Mouse (Mus musculus): ENCODE data around the gene Gm45837.
A peak's percentile ranks its signal among the peaks of the same experiment; 100 is the strongest.

The Gm45837 gene

GRCm38 (mm10) chr7:101410267-101410936 is at the start of gene Gm45837:
Gene Gm45837, plus strand, starts transcription at chr7:101410886.
- DNase-seq = no peak

- no peak for DNase-seq
Measured at GRCm38 (mm10) chr7:101361021-101361420, 49.7 kb upstream of the Gm45837 start.

GRCm38 (mm10) chr7:101361767-101362166 is 48.9 kb upstream of the Gm45837 start:
- no peak for DNase-seq

- peak; percentile 53 for DNase-seq
Measured at GRCm38 (mm10) chr7:101362791-101363191, 47.9 kb upstream of the Gm45837 start.

GRCm38 (mm10) chr7:101363914-101364313 is 46.8 kb upstream of the Gm45837 start:
- no peak for DNase-seq

- DNase-seq = no peak
Measured at GRCm38 (mm10) chr7:101367901-101368852, 42.5 kb upstream of the Gm45837 start.

- no peak for DNase-seq
Measured at GRCm38 (mm10) chr7:101369666-101370065, 41.0 kb upstream of the Gm45837 start.

GRCm38 (mm10) chr7:101373082-101373481 is 37.6 kb upstream of the Gm45837 start:
- no peak for DNase-seq

GRCm38 (mm10) chr7:101374155-101374554 is 36.5 kb upstream of the Gm45837 start:
- DNase-seq = peak; percentile 64

- no peak for DNase-seq
Measured at GRCm38 (mm10) chr7:101376701-101377340, 33.9 kb upstream of the Gm45837 start.

- peak; percentile 90 for DNase-seq
Measured at GRCm38 (mm10) chr7:101377741-101378262, 32.9 kb upstream of the Gm45837 start.

GRCm38 (mm10) chr7:101378285-101378684 is 32.4 kb upstream of the Gm45837 start:
- peak; percentile 30 for DNase-seq

GRCm38 (mm10) chr7:101378796-101379465 is 31.8 kb upstream of the Gm45837 start:
- peak; percentile 36 for DNase-seq

- no peak for DNase-seq
Measured at GRCm38 (mm10) chr7:101379732-101380131, 31.0 kb upstream of the Gm45837 start.

GRCm38 (mm10) chr7:101381512-101381911 is 29.2 kb upstream of the Gm45837 start:
- no peak for DNase-seq

GRCm38 (mm10) chr7:101382378-101382777 is 28.3 kb upstream of the Gm45837 start:
- no peak for DNase-seq

GRCm38 (mm10) chr7:101383756-101384155 is 26.9 kb upstream of the Gm45837 start:
- no peak for DNase-seq

- no peak for DNase-seq
Measured at GRCm38 (mm10) chr7:101384931-101385330, 25.8 kb upstream of the Gm45837 start.

GRCm38 (mm10) chr7:101385331-101385733 is 25.4 kb upstream of the Gm45837 start:
- no peak for DNase-seq

GRCm38 (mm10) chr7:101385866-101386452 is 24.7 kb upstream of the Gm45837 start:
- DNase-seq = no peak

- no peak for DNase-seq
Measured at GRCm38 (mm10) chr7:101389256-101389655, 21.4 kb upstream of the Gm45837 start.

- no peak for DNase-seq
Measured at GRCm38 (mm10) chr7:101391909-101392479, 18.7 kb upstream of the Gm45837 start.

Measured in thymus, postnatal 14 days (tissue).